Mouse (Mus musculus) testis, adult 2 months (tissue): ENCODE measurements around the gene Mrps9.

Experiments
- CTCF ChIP-seq: fragments of 200-500 bp; IDR thresholded peaks from 2 replicates; pipeline ENCODE4 v1.5.1; 2012; ENCODE audit warnings: low read depth, mild to moderate bottlenecking, inconsistent platforms, low read length, moderate library complexity; ENCODE audit not compliant: control insufficient read depth, insufficient read depth, insufficient replicate concordance
- POLR2A ChIP-seq: fragments of 200-500 bp; IDR thresholded peaks from 2 replicates; pipeline ENCODE4 v1.6.1; 2012; ENCODE audit warnings: low read depth, mild to moderate bottlenecking, inconsistent platforms, low read length, moderate library complexity; ENCODE audit not compliant: control insufficient read depth

GRCm38 (mm10) chr1:42813301-42813845 is 37.7 kb upstream of the Mrps9 start:
- TF ChIP-seq CTCF = no peak
- no peak for TF ChIP-seq POLR2A
